Mouse (Mus musculus) adrenal gland, postnatal 25 days (tissue): ENCODE data around the gene Lbh. TPM values are rescaled to one million over a fixed set of nuclear protein-coding genes. Genes with fewer than 3 reads are reported as not detected.

Experiments
- DNase-seq: peaks from one replicate; pipeline ENCODE4 v3.0.0; 2021; ENCODE audit warnings: mixed read lengths
- total RNA-seq: library from RNA; stranded (reverse); gene quantifications from 2 replicates; pipeline ENCODE4 v1.2.3, GENCODE M21; 2021

Gene Lbh
- total RNA-seq, 1 experiment from 2014 or later = 26.2 TPM

GRCm38 (mm10) chr17:72973041-72973440 lies 54.9 kb downstream of the Lbh start:
- no peak for DNase-seq

GRCm38 (mm10) chr17:72976258-72977231 lies 58.4 kb downstream of the Lbh start:
- peak; percentile 4 for DNase-seq

GRCm38 (mm10) chr17:72977616-72978015 lies 59.5 kb downstream of the Lbh start:
- DNase-seq = no peak

GRCm38 (mm10) chr17:72982156-72982555 lies 64.1 kb downstream of the Lbh start:
- peak; percentile 64 for DNase-seq

GRCm38 (mm10) chr17:72983471-72983870 lies 65.4 kb downstream of the Lbh start:
- peak; percentile 12 for DNase-seq

DNA sequence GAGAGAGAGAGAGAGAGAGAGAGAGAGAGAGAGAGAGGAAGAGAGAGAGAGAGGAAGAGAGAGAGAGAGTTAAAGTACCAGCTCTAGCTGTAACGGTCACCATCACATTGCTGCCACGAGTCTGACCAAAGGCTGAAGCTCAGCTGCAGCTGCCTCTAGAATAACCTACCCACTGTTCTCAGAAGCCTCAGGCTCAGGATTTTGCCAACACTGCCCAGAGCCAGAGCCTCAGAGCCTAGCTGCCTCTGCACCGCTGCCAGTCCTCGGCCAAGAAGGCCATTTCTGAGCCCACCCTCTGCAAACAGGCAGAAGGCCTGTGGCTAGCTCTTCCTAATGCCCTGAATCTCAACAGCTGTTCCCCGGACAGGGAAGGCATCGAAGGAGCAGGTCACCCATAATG lies 70.9 kb downstream of the Lbh start:
- DNase-seq = no peak

Other genes with a start within 250 kb of the Lbh start
- gene Ypel5, start 81.9 kb upstream of the Lbh start, total RNA-seq = 74.9 and 90.0 TPM in 2 replicates
- 41.4 and 43.9 TPM in 2 replicates for gene Lclat1, start 189.7 kb downstream of the Lbh start, total RNA-seq